In the genomic region with DNA sequence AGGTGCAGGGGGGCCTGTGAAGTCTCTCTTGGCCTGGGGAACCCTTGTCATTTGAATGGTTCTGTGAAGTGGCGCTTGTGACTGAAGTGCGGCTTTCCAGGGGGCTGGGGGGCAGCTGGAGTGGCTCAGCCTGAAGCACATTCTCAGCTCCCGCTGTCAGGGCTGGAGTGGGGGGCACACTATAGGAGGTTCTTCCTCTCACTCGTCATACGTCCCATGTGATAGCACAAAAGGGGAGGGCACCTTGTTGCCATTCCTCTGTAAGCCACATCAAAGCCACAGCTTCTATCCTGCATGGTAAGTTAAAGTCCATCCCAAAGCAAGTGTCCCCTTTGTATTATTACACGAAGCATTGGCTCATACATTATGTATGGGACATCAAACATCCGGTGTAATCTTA, we compare ENCODE assay signal across 13 mouse cellular contexts. TPM values are rescaled to one million over a fixed set of nuclear protein-coding genes. Genes with fewer than 3 reads are reported as not detected.
DNase-seq lines count a peak whose midpoint lies in the region; ATAC-seq and TF ChIP-seq lines count a peak whose summit lies in the region.
"Had no signal": no experiment of that assay in that cellular context is flagged by ENCODE, and none has a peak within 500 bp of the region (broad histone marks: within the 10 kb centered on the region; RNA-seq: fewer than 3 reads in every experiment).

No protein-coding gene starts in this region.

- no peak for TF ChIP-seq EP300 in lung, postnatal 0 days (IDR thresholded peaks at IDR 0.05)

- no peaks in the 10 kb centered on the region for H3K79me2 ChIP-seq in myocyte (ENCODE audit: control insufficient read depth, insufficient read depth)

- no peaks in the 10 kb centered on the region for H3K27me3 ChIP-seq in lung, postnatal 0 days (replicated peaks; ENCODE audit: insufficient read depth, low read length)
- no peaks in the 10 kb centered on the region for H3K27me3 ChIP-seq in myocyte (ENCODE audit: control insufficient read depth, insufficient read depth, insufficient read length)
- H3K27me3 ChIP-seq: Patski had no signal

- peak overlapping the region; percentile 84 for H3K27ac ChIP-seq in gastrocnemius, adult 2 months
- H3K27ac ChIP-seq in lung, postnatal 0 days (ENCODE audit: low read length) = no peak overlapping the region
- peak overlapping the region; percentile 23 for H3K27ac ChIP-seq in brown adipose tissue, adult 24 weeks (replicated peaks; ENCODE audit: low read depth, low read length)
- H3K27ac ChIP-seq: embryonic facial prominence, embryonic 10.5 days had no signal

- DNase-seq in gastrocnemius, adult 2 months = no peak
- no peak for DNase-seq in gastrocnemius, adult 8-10 months (ENCODE audit: low spot score in 2 of 2)
- DNase-seq in lung, postnatal 0 days (ENCODE audit: low spot score) = no peak
- no peak for DNase-seq in lung, postnatal 14 days
- DNase-seq in frontal cortex, adult 2 months (ENCODE audit: extremely low spot score in 1 of 2, low spot score in 1 of 2) = no peak
- DNase-seq in ovary, postnatal 14 days (ENCODE audit: low spot score) = no peak
- DNase-seq: cerebellum, adult 18-20 months had no signal

- TF ChIP-seq CTCF in gastrocnemius, adult 2 months (IDR thresholded peaks at IDR 0.05) = no peak
- TF ChIP-seq CTCF in lung, postnatal 0 days (IDR thresholded peaks at IDR 0.05) = no peak

- intact Hi-C loops in gastrocnemius, adult 2 months (cut with DNase I) = loop anchor here (5.0 kb wide), 1 partner anchor 79 kb away; no protein-coding TSS in a partner anchor

- H3K4me2 ChIP-seq in lung, postnatal 0 days (replicated peaks; ENCODE audit: low read depth, low read length) = no peak overlapping the region
- peak overlapping the region; percentile 37 for H3K4me2 ChIP-seq in myocyte (ENCODE audit: low read depth)

- H3K9me3 ChIP-seq in lung, postnatal 0 days (ENCODE audit: low read length) = no peaks in the 10 kb centered on the region
- H3K9me3 ChIP-seq: embryonic facial prominence, embryonic 10.5 days had no signal

- no peak overlapping the region for H3ac ChIP-seq in myocyte (ENCODE audit: control insufficient read depth, insufficient read length)

- no peaks in the 10 kb centered on the region for H3K36me3 ChIP-seq in lung, postnatal 0 days (ENCODE audit: insufficient read depth, low read length)
- H3K36me3 ChIP-seq in myocyte (ENCODE audit: control insufficient read depth, insufficient read depth) = no peaks in the 10 kb centered on the region
- H3K36me3 ChIP-seq: embryonic facial prominence, embryonic 10.5 days had no signal

- ATAC-seq in lung, postnatal 0 days = 0 out of 2 replicates have a peak, but pooled peaks have one; percentile 0
- ATAC-seq: forebrain, embryonic 14.5 days; hindbrain, embryonic 16.5 days had no signal

- no peak overlapping the region for H3K9ac ChIP-seq in lung, postnatal 0 days (replicated peaks; ENCODE audit: low read depth)

- no peak for TF ChIP-seq POLR2A in myocyte (IDR thresholded peaks at IDR 0.05; ENCODE audit: insufficient read length, low read depth)

- H3K4me3 ChIP-seq in gastrocnemius, adult 2 months = no peak overlapping the region
- H3K4me3 ChIP-seq in lung, postnatal 0 days (ENCODE audit: low read depth, low read length) = no peak overlapping the region
- no peak overlapping the region for H3K4me3 ChIP-seq in brown adipose tissue, adult 24 weeks (ENCODE audit: insufficient read depth, low read depth, low read length)
- no peak overlapping the region for H3K4me3 ChIP-seq in myocyte
- H3K4me3 ChIP-seq: embryonic facial prominence, embryonic 10.5 days had no signal

- WGBS in lung, postnatal 0 days = 49% methylated on average over 7 of the region's 7 CpGs

- peaks cover 4% of the 10 kb centered on the region; the same call in 1 of the 2 replicates for H3K4me1 ChIP-seq in lung, postnatal 0 days (ENCODE audit: insufficient read depth, low read depth, low read length)
- peaks cover 12% of the 10 kb centered on the region for H3K4me1 ChIP-seq in brown adipose tissue, adult 24 weeks (ENCODE audit: control insufficient read depth, insufficient read depth, insufficient read length, low read length)

TF ChIP-seq in myocyte, 11 proteins besides CTCF, POLR2A, EP300 and RAD21:
- TF ChIP-seq USF1 (IDR thresholded peaks at IDR 0.05; ENCODE audit: low read depth) (no peak), CEBPB (IDR thresholded peaks at IDR 0.05; ENCODE audit: insufficient read depth, poor library complexity, severe bottlenecking) (no peak), MYOG (IDR thresholded peaks at IDR 0.05; ENCODE audit: control insufficient read depth in 1 of 3, insufficient read depth in 1 of 3, insufficient read length in 2 of 3, low read depth in 2 of 3) (no peak), E2F4 (IDR thresholded peaks at IDR 0.05; ENCODE audit: insufficient read depth) (no peak), SRF (IDR thresholded peaks at IDR 0.05; ENCODE audit: control insufficient read depth, insufficient read length, low read depth) (no peak), POLR2AphosphoS2 (IDR thresholded peaks at IDR 0.05; ENCODE audit: insufficient read length, low read depth) (no peak), MAX (IDR thresholded peaks at IDR 0.05; ENCODE audit: low read depth) (no peak)

RNA-seq across cellular contexts. Expression of gene Wdr26, which starts 19.5 kb away (rescaled TPM):
- total RNA-seq in gastrocnemius, adult 2 months (2021) = 100 to 1,000 TPM in 1 of 2 experiments, 10 to 100 TPM in 1; 99.7 to 104 TPM
- 100 to 1,000 TPM in 1 of 4 experiments, 10 to 100 TPM in 3; 91.5 to 100 (median 92.8) TPM for total RNA-seq in gastrocnemius, adult 8-10 months (2022)
- polyA plus RNA-seq in lung, postnatal 0 days (2015; fragmentation: Nextera tagmentation; extraction: Ambion mirVana) = 49.1 and 50.9 TPM in 2 replicates
- polyA plus RNA-seq in brown adipose tissue, adult 24 weeks (2012; ENCODE audit: insufficient read depth, insufficient read length, missing spikeins) = 49.7 and 55.5 TPM in 2 replicates
- 47.7 TPM for polyA plus RNA-seq in myocyte (2012; fragmentation: generic; extraction: Trizol)
- polyA plus RNA-seq in frontal cortex, adult 2 months (2012; rRNA removed) = 53.0 and 56.8 TPM in 2 replicates
